Mouse (Mus musculus) cerebellum, postnatal 36 days (tissue): ENCODE results near the gene Doc2a.

Experiments
- DNase-seq, 2 experiments: peaks; one replicate each; pipeline ENCODE4 v3.0.0; 2021 to 2022; ENCODE audit warnings: mixed read lengths in 2 of 2

Gene Doc2a

GRCm38 (mm10) chr7:126823940-126824339 lies 23.3 kb upstream of the Doc2a start:
- peak in 1 of 2 experiments; percentile 29 for DNase-seq

GRCm38 (mm10) chr7:126825403-126825802 lies 21.8 kb upstream of the Doc2a start:
- no peak for DNase-seq

- no peak for DNase-seq
These were observed 21.3 kb upstream of the Doc2a start for GRCm38 (mm10) chr7:126825952-126826351.

- no peak for DNase-seq
These were observed 15.7 kb upstream of the Doc2a start, which contains the start of gene 4930451I11Rik for GRCm38 (mm10) chr7:126831539-126831938. TSS of gene 4930451I11Rik (minus strand) at chr7:126831639.

- peak; percentile 86 to 89 for DNase-seq
These were observed 15.1 kb upstream of the Doc2a start for GRCm38 (mm10) chr7:126832036-126832598.

- DNase-seq: no peak
These were observed 13.9 kb upstream of the Doc2a start for GRCm38 (mm10) chr7:126833294-126833693.

- no peak for DNase-seq
These were observed 3.9 kb upstream of the Doc2a start for GRCm38 (mm10) chr7:126843276-126843675.

GRCm38 (mm10) chr7:126845516-126845915 lies 1.7 kb upstream of the Doc2a start:
- DNase-seq: no peak

GRCm38 (mm10) chr7:126847421-126848398 lies 494 bp downstream of the Doc2a start:
- no peak for DNase-seq

GRCm38 (mm10) chr7:126848794-126849193 lies 1.6 kb downstream of the Doc2a start:
- no peak for DNase-seq

- DNase-seq: no peak
These were observed 2.9 kb downstream of the Doc2a start for GRCm38 (mm10) chr7:126850161-126850560.

GRCm38 (mm10) chr7:126851192-126851591 lies 4.0 kb downstream of the Doc2a start:
- DNase-seq: no peak

GRCm38 (mm10) chr7:126853454-126853853 lies 6.2 kb downstream of the Doc2a start:
- DNase-seq: no peak

GRCm38 (mm10) chr7:126855641-126856040 lies 8.4 kb downstream of the Doc2a start:
- peak; percentile 37 to 39 for DNase-seq

GRCm38 (mm10) chr7:126856741-126857420 lies 9.7 kb downstream of the Doc2a start:
- no peak for DNase-seq

GRCm38 (mm10) chr7:126860987-126861386 lies 13.8 kb downstream of the Doc2a start:
- no peak for DNase-seq

- peak; percentile 96 for DNase-seq
These were observed 14.4 kb downstream of the Doc2a start, which contains the start of gene Hirip3 for GRCm38 (mm10) chr7:126861429-126862130. TSS of gene Hirip3 (plus strand) at chr7:126861972.

GRCm38 (mm10) chr7:126862147-126862784 lies 15.1 kb downstream of the Doc2a start, which contains the start of gene Ino80e:
TSS of gene Ino80e (minus strand) at chr7:126862377.
- peak; percentile 94 to 97 for DNase-seq

GRCm38 (mm10) chr7:126863791-126864190 lies 16.6 kb downstream of the Doc2a start:
- no peak for DNase-seq

GRCm38 (mm10) chr7:126867534-126867933 lies 20.3 kb downstream of the Doc2a start:
- no peak for DNase-seq

GRCm38 (mm10) chr7:126868003-126868402 lies 20.8 kb downstream of the Doc2a start:
- DNase-seq: no peak
